ENCODE assay signal across 14 mouse cellular contexts in the genomic region with DNA sequence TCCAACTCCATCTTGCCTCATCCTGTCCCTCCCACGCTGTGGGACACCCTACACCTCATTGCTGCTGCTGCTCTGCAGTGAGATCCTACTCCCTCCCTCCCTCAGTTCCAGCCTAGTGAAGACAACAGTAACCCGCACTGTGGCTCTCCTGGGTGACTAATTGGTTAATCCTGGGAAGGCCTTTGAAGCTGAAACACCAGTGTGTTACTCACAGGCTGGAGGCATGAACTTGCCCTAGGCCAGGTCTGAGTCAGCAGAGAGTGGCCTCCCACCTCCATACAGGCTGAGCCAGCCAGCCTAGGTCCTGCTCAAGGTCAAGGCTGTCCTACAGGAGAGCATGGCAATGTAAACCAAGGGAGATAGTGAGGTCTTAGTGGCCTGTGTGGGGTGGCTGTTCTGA. TPM values are rescaled to one million over a fixed set of nuclear protein-coding genes. Genes with fewer than 3 reads are reported as not detected.
DNase-seq lines count a peak whose midpoint lies in the region; ATAC-seq lines count a peak whose summit lies in the region.
"Had no signal": no experiment of that assay in that cellular context is flagged by ENCODE, and none has a peak within 500 bp of the region (broad histone marks: within the 10 kb centered on the region; RNA-seq: fewer than 3 reads in every experiment).

No protein-coding gene starts in this region.

- H3K4me2 ChIP-seq in liver, embryonic 16.5 days (ENCODE audit: low read depth, low read length), result no peak overlapping the region
- no peak overlapping the region for H3K4me2 ChIP-seq in liver, embryonic 11.5 days
- H3K4me2 ChIP-seq in heart, embryonic 16.5 days (ENCODE audit: low read depth, low read length), result no peak overlapping the region
- H3K4me2 ChIP-seq in forebrain, embryonic 16.5 days (ENCODE audit: low read length), result no peak overlapping the region
- H3K4me2 ChIP-seq: hindbrain, embryonic 15.5 days; limb, embryonic 12.5 days; midbrain, embryonic 12.5 days had no signal

- H3K4me3 ChIP-seq in liver, embryonic 16.5 days (ENCODE audit: low read depth, low read length), result no peak overlapping the region
- H3K4me3 ChIP-seq in liver, embryonic 11.5 days (ENCODE audit: low read depth, low read length), result no peak overlapping the region
- no peak overlapping the region for H3K4me3 ChIP-seq in heart, embryonic 16.5 days (ENCODE audit: low read length)
- no peak overlapping the region for H3K4me3 ChIP-seq in limb, embryonic 10.5 days
- H3K4me3 ChIP-seq in forebrain, embryonic 16.5 days (replicated peaks; ENCODE audit: low read length), result no peak overlapping the region
- H3K4me3 ChIP-seq: erythroblast, embryonic 14.5 days; hindbrain, embryonic 15.5 days; limb, embryonic 12.5 days; midbrain, embryonic 12.5 days had no signal

- no peak for DNase-seq in liver, embryonic 11.5 days (ENCODE audit: low spot score)
- DNase-seq in adrenal gland, adult 2 months, result peak; percentile 89
- DNase-seq in limb, embryonic 10.5 days (ENCODE audit: low spot score), result no peak
- no peak for DNase-seq in B cell, adult 2 months
- DNase-seq: cerebellum, adult 18-20 months; thymus, adult 2 months had no signal

- ATAC-seq in liver, embryonic 16.5 days (ENCODE audit: low read depth), result peak; percentile 13; the same call in 1 of the 2 replicates
- no peak for ATAC-seq in liver, embryonic 11.5 days (replicated peaks; ENCODE audit: low FRiP score)
- no peak for ATAC-seq in heart, embryonic 16.5 days (replicated peaks; ENCODE audit: extremely low read depth, insufficient read depth, low FRiP score)
- no peak for ATAC-seq in granulocyte monocyte progenitor cell, adult 5-6 weeks (replicated peaks; ENCODE audit: poor library complexity, severe bottlenecking)
- ATAC-seq in forebrain, embryonic 16.5 days, result no peak

- no peaks in the 10 kb centered on the region for H3K9me3 ChIP-seq in liver, embryonic 16.5 days (replicated peaks; ENCODE audit: control insufficient read depth, low read length)
- no peaks in the 10 kb centered on the region for H3K9me3 ChIP-seq in liver, embryonic 11.5 days (ENCODE audit: control insufficient read depth, low read length)
- H3K9me3 ChIP-seq in heart, embryonic 16.5 days (replicated peaks; ENCODE audit: control insufficient read depth, low read length), result no peaks in the 10 kb centered on the region
- H3K9me3 ChIP-seq in limb, embryonic 10.5 days (replicated peaks), result no peaks in the 10 kb centered on the region
- no peaks in the 10 kb centered on the region for H3K9me3 ChIP-seq in forebrain, embryonic 16.5 days (ENCODE audit: control insufficient read depth, low read length)
- H3K9me3 ChIP-seq: hindbrain, embryonic 15.5 days; limb, embryonic 12.5 days; midbrain, embryonic 12.5 days had no signal

- H3K36me3 ChIP-seq in liver, embryonic 16.5 days (ENCODE audit: control insufficient read depth, insufficient read depth), result no peaks in the 10 kb centered on the region
- H3K36me3 ChIP-seq in liver, embryonic 11.5 days (ENCODE audit: control insufficient read depth, insufficient read depth, low read length), result no peaks in the 10 kb centered on the region
- H3K36me3 ChIP-seq in heart, embryonic 16.5 days (ENCODE audit: control insufficient read depth, insufficient read depth), result no peaks in the 10 kb centered on the region
- peaks cover 8% of the 10 kb centered on the region; the same call in 1 of the 2 replicates for H3K36me3 ChIP-seq in limb, embryonic 10.5 days
- H3K36me3 ChIP-seq in forebrain, embryonic 16.5 days (ENCODE audit: control insufficient read depth, insufficient read depth), result no peaks in the 10 kb centered on the region
- H3K36me3 ChIP-seq: hindbrain, embryonic 15.5 days had no signal

- 59% methylated on average over 2 of the region's 2 CpGs for WGBS in liver, embryonic 16.5 days (ENCODE audit: insufficient replicate concordance)
- WGBS in liver, embryonic 11.5 days, result 66% methylated on average over 2 of the region's 2 CpGs
- 67% methylated on average over 2 of the region's 2 CpGs for WGBS in heart, embryonic 16.5 days
- WGBS in limb, embryonic 10.5 days, result 36% methylated on average over 2 of the region's 2 CpGs
- WGBS in forebrain, embryonic 16.5 days, result 73% methylated on average over 2 of the region's 2 CpGs

- H3K27ac ChIP-seq in liver, embryonic 16.5 days (ENCODE audit: low read length), result no peak overlapping the region
- H3K27ac ChIP-seq in liver, embryonic 11.5 days (ENCODE audit: low read depth, low read length), result no peak overlapping the region
- H3K27ac ChIP-seq in heart, embryonic 16.5 days (ENCODE audit: low read length), result peak overlapping the region; percentile 22
- H3K27ac ChIP-seq in limb, embryonic 10.5 days, result peak overlapping the region; percentile 38; the same call in 1 of the 2 replicates
- H3K27ac ChIP-seq in forebrain, embryonic 16.5 days (ENCODE audit: low read length), result no peak overlapping the region
- H3K27ac ChIP-seq: hindbrain, embryonic 15.5 days; limb, embryonic 12.5 days; midbrain, embryonic 12.5 days had no signal

- no peaks in the 10 kb centered on the region; the same call in none of the 2 replicates for H3K4me1 ChIP-seq in liver, embryonic 16.5 days (ENCODE audit: control insufficient read depth, low read depth, low read length)
- H3K4me1 ChIP-seq in liver, embryonic 11.5 days (replicated peaks; ENCODE audit: control insufficient read depth, insufficient read depth, low read length), result peaks cover 8% of the 10 kb centered on the region; the same call in 1 of the 2 replicates
- H3K4me1 ChIP-seq in heart, embryonic 16.5 days (ENCODE audit: control insufficient read depth, insufficient read depth, low read length), result peaks cover 33% of the 10 kb centered on the region
- H3K4me1 ChIP-seq in limb, embryonic 10.5 days, result peaks cover 22% of the 10 kb centered on the region
- H3K4me1 ChIP-seq in forebrain, embryonic 16.5 days (replicated peaks; ENCODE audit: control insufficient read depth, insufficient read depth, low read length), result no peaks in the 10 kb centered on the region

- no peaks in the 10 kb centered on the region for H3K27me3 ChIP-seq in liver, embryonic 16.5 days (ENCODE audit: control insufficient read depth, insufficient read depth, low read depth, low read length)
- no peaks in the 10 kb centered on the region for H3K27me3 ChIP-seq in liver, embryonic 11.5 days (replicated peaks; ENCODE audit: control insufficient read depth, insufficient read depth, low read length)
- no peaks in the 10 kb centered on the region for H3K27me3 ChIP-seq in heart, embryonic 16.5 days (ENCODE audit: control insufficient read depth, insufficient read depth, low read length)
- H3K27me3 ChIP-seq in limb, embryonic 10.5 days (ENCODE audit: low read depth, poor library complexity, severe bottlenecking), result no peaks in the 10 kb centered on the region
- H3K27me3 ChIP-seq in forebrain, embryonic 16.5 days (replicated peaks; ENCODE audit: control insufficient read depth, insufficient read depth, low read length), result no peaks in the 10 kb centered on the region
- H3K27me3 ChIP-seq: hindbrain, embryonic 15.5 days; limb, embryonic 12.5 days; midbrain, embryonic 12.5 days had no signal

- no peak overlapping the region for H3K9ac ChIP-seq in liver, embryonic 16.5 days (ENCODE audit: low read depth, low read length)
- H3K9ac ChIP-seq in liver, embryonic 11.5 days (ENCODE audit: low read depth, low read length), result no peak overlapping the region
- H3K9ac ChIP-seq in heart, embryonic 16.5 days (ENCODE audit: low read length), result peak overlapping the region; percentile 18
- no peak overlapping the region for H3K9ac ChIP-seq in forebrain, embryonic 16.5 days (replicated peaks; ENCODE audit: low read depth, low read length)
- H3K9ac ChIP-seq: hindbrain, embryonic 15.5 days; limb, embryonic 12.5 days; midbrain, embryonic 12.5 days had no signal

RNA-seq across cellular contexts. Expression of gene Tomm20, which starts 26.4 kb away (rescaled TPM):
- polyA plus RNA-seq in liver, embryonic 16.5 days (2015; fragmentation: Nextera tagmentation; extraction: Ambion mirVana), result 85.0 and 96.8 TPM in 2 replicates
- 359 and 372 TPM in 2 replicates for polyA plus RNA-seq in liver, embryonic 11.5 days (2014; fragmentation: Nextera tagmentation; extraction: Ambion mirVana)
- total RNA-seq in adrenal gland, adult 2 months (2021), result 100 to 1,000 TPM; 171 to 206 TPM
- polyA plus RNA-seq in adrenal gland, adult 2 months (2012; rRNA removed), result 1,002 and 1,582 TPM in 2 replicates
- polyA plus RNA-seq in heart, embryonic 16.5 days (2015; fragmentation: Nextera tagmentation; extraction: Ambion mirVana), result 196 and 200 TPM in 2 replicates
- 301 and 341 TPM in 2 replicates for polyA plus RNA-seq in limb, embryonic 10.5 days (2016; fragmentation: Nextera tagmentation; extraction: Ambion mirVana)
- total RNA-seq in granulocyte monocyte progenitor cell, adult 5-6 weeks (2014; fragmentation: Nextera tagmentation), result 72.5 and 80.0 TPM in 2 replicates
- 237 and 273 TPM in 2 replicates for total RNA-seq in granulocyte monocyte progenitor cell, adult 5-6 weeks (2017)
- 191 and 193 TPM in 2 replicates for polyA plus RNA-seq in forebrain, embryonic 16.5 days (2015; fragmentation: Nextera tagmentation; extraction: Ambion mirVana)

RNA-seq across cellular contexts. Expression of gene Rbm34, which starts 51.6 kb away (rescaled TPM):
- 6.9 and 8.7 TPM in 2 replicates for polyA plus RNA-seq in liver, embryonic 16.5 days (2015; fragmentation: Nextera tagmentation; extraction: Ambion mirVana)
- polyA plus RNA-seq in liver, embryonic 11.5 days (2014; fragmentation: Nextera tagmentation; extraction: Ambion mirVana), result 30.5 and 32.4 TPM in 2 replicates
- total RNA-seq in adrenal gland, adult 2 months (2021), result 10 to 100 TPM in 1 of 2 experiments, 1 to 10 TPM in 1; 9.2 to 12.1 TPM
- 3.0 and 5.0 TPM in 2 replicates for polyA plus RNA-seq in adrenal gland, adult 2 months (2012; rRNA removed)
- 9.4 and 11.5 TPM in 2 replicates for polyA plus RNA-seq in heart, embryonic 16.5 days (2015; fragmentation: Nextera tagmentation; extraction: Ambion mirVana)
- 27.7 and 28.9 TPM in 2 replicates for polyA plus RNA-seq in limb, embryonic 10.5 days (2016; fragmentation: Nextera tagmentation; extraction: Ambion mirVana)
- 27.7 and 28.9 TPM in 2 replicates for total RNA-seq in granulocyte monocyte progenitor cell, adult 5-6 weeks (2014; fragmentation: Nextera tagmentation)
- total RNA-seq in granulocyte monocyte progenitor cell, adult 5-6 weeks (2017), result 41.9 and 44.5 TPM in 2 replicates
- 23.8 and 23.9 TPM in 2 replicates for polyA plus RNA-seq in forebrain, embryonic 16.5 days (2015; fragmentation: Nextera tagmentation; extraction: Ambion mirVana)

Comparison
In these comparisons a context has a peak if more than half of its experiments do, and no peak if none do; other contexts are left out.
1. H3K27ac ChIP-seq: peak in heart, embryonic 16.5 days (single experiment) and limb, embryonic 10.5 days (single experiment); none in liver, embryonic 16.5 days (single experiment), liver, embryonic 11.5 days (single experiment) and forebrain, embryonic 16.5 days (single experiment).